Mouse (Mus musculus) ovary, adult 18-20 months (tissue): ENCODE results near the gene Proz.
"Not testable (repeated sequence)": the region's sequence is repeated elsewhere in the genome, so short reads cannot be mapped to it uniquely, and the experiment has no call there.

Source experiments
- DNase-seq: peaks from one replicate; pipeline ENCODE4 v3.0.0; 2022; ENCODE audit warnings: low spot score, mixed read lengths

Gene Proz

GRCm38 (mm10) chr8:13060441-13061150, at the start of gene Proz:
Proz (plus strand) TSS chr8:13060914.
- DNase-seq, result no peak

GRCm38 (mm10) chr8:13019560-13019959, 41.2 kb upstream of the Proz start:
- no peak for DNase-seq

- DNase-seq, result no peak
Measured at GRCm38 (mm10) chr8:13021830-13022229, 38.9 kb upstream of the Proz start.

- DNase-seq, result no peak
Measured at GRCm38 (mm10) chr8:13025487-13026224, 35.1 kb upstream of the Proz start, which contains the start of gene F7. F7 (plus strand) TSS chr8:13026034.

GRCm38 (mm10) chr8:13027615-13028014, 33.1 kb upstream of the Proz start:
- DNase-seq, result no peak

GRCm38 (mm10) chr8:13028482-13028881, 32.2 kb upstream of the Proz start:
- DNase-seq, result no peak

GRCm38 (mm10) chr8:13036346-13036812, 24.3 kb upstream of the Proz start:
- DNase-seq, result no peak

- no peak for DNase-seq
Measured at GRCm38 (mm10) chr8:13037015-13037414, 23.7 kb upstream of the Proz start, which contains the start of gene F10. F10 (plus strand) TSS chr8:13037308.

GRCm38 (mm10) chr8:13037569-13037968, 23.1 kb upstream of the Proz start:
- DNase-seq, result no peak

- no peak for DNase-seq
Measured at GRCm38 (mm10) chr8:13039054-13039453, 21.7 kb upstream of the Proz start.

GRCm38 (mm10) chr8:13041459-13041858, 19.3 kb upstream of the Proz start:
- no peak for DNase-seq

GRCm38 (mm10) chr8:13047652-13048051, 13.1 kb upstream of the Proz start:
- DNase-seq, result no peak

- no peak for DNase-seq
Measured at GRCm38 (mm10) chr8:13050550-13050949, 10.2 kb upstream of the Proz start.

- DNase-seq, result no peak
Measured at GRCm38 (mm10) chr8:13057351-13057750, 3.4 kb upstream of the Proz start.

GRCm38 (mm10) chr8:13063112-13063511, 2.4 kb downstream of the Proz start:
- no peak for DNase-seq

GRCm38 (mm10) chr8:13073255-13073654, 12.5 kb downstream of the Proz start:
- DNase-seq, result no peak

GRCm38 (mm10) chr8:13075044-13075443, 14.3 kb downstream of the Proz start:
- no peak for DNase-seq

- DNase-seq, result not testable (repeated sequence)
Measured at GRCm38 (mm10) chr8:13075579-13075978, 14.9 kb downstream of the Proz start.

GRCm38 (mm10) chr8:13077542-13077941, 16.8 kb downstream of the Proz start:
- no peak for DNase-seq

- peak; percentile 77 for DNase-seq
Measured at GRCm38 (mm10) chr8:13104691-13105086, 44.0 kb downstream of the Proz start.

GRCm38 (mm10) chr8:13105087-13105881, 44.6 kb downstream of the Proz start, which contains the start of the genes Pcid2 and Cul4a:
Pcid2 (minus strand) TSS chr8:13105459.
Cul4a (plus strand) TSS chr8:13105621.
- DNase-seq, result peak; percentile 93

GRCm38 (mm10) chr8:13105908-13106551, 45.3 kb downstream of the Proz start:
- DNase-seq, result no peak
